Mouse (Mus musculus) CH12.LX (cell line): ENCODE measurements at regions not wholly inside any gene's neighbourhood (a gene's known extent, or its start where the extent isn't known, plus 50 kb on each side); places are given as distances from the start of the nearest gene placed in this dataset.

ENCODE experiments used
- DNase-seq: peaks from one replicate; pipeline ENCODE4 v3.0.0-alpha.2; 2013; ENCODE audit errors: extremely low read depth
- H3K27ac ChIP-seq: 2 replicates; pipeline ENCODE4 v1.5.1; 2012; ENCODE audit warnings: low read depth, mild to moderate bottlenecking, control low read depth, moderate library complexity; ENCODE audit not compliant: insufficient read depth
- H3K27me3 ChIP-seq: replicated peaks from 2 replicates; pipeline ENCODE3; 2012; ENCODE audit warnings: inconsistent platforms
- H3K36me3 ChIP-seq, 2 experiments: replicated peaks in 1 of 2; 2 replicates each; pipeline versions ENCODE3 to v1.6.1; 2012; ENCODE audit warnings: inconsistent platforms in 1 of 2, low read length in 1 of 2, mild to moderate bottlenecking in 1 of 2, mixed read lengths in 1 of 2, moderate library complexity in 1 of 2; ENCODE audit not compliant: control insufficient read depth in 1 of 2, insufficient read depth in 1 of 2
- H3K4me1 ChIP-seq, 2 experiments: 2 replicates each; pipeline ENCODE4 v1.6.1; 2012; ENCODE audit warnings: inconsistent platforms in 1 of 2, moderate library complexity in 1 of 2; ENCODE audit not compliant: insufficient read depth in 2 of 2, control insufficient read depth in 1 of 2
- H3K4me2 ChIP-seq: 2 replicates; pipeline ENCODE4 v1.6.1; 2012; ENCODE audit warnings: low read depth, mild to moderate bottlenecking, control low read depth; ENCODE audit not compliant: poor library complexity, insufficient read depth, severe bottlenecking
- H3K4me3 ChIP-seq, 3 experiments: fragments of 150-350 bp in 1 of 3; sonication (generic) in 1 of 3; replicated peaks in 1 of 3; 2 replicates each; pipeline versions ENCODE3 to v1.5.1; 2011 to 2012; ENCODE audit warnings: low read depth in 2 of 3, low read length in 2 of 3, mild to moderate bottlenecking in 2 of 3, moderate library complexity in 2 of 3, control low read depth in 1 of 3, improper control_type of control experiment in 1 of 3, inconsistent platforms in 1 of 3, mixed read lengths in 1 of 3; ENCODE audit not compliant: poor library complexity in 1 of 3
- H3K79me2 ChIP-seq: replicated peaks from 2 replicates; pipeline ENCODE4 v1.6.1; 2012; ENCODE audit warnings: mild to moderate bottlenecking, moderate library complexity; ENCODE audit not compliant: control insufficient read depth, poor library complexity, insufficient read depth, severe bottlenecking; ENCODE audit errors: extremely low read depth
- H3K9ac ChIP-seq: 2 replicates; pipeline ENCODE4 v1.6.1; 2012; ENCODE audit warnings: low read depth, mild to moderate bottlenecking, control low read depth, moderate library complexity; ENCODE audit not compliant: insufficient read depth
- H3K9me3 ChIP-seq: replicated peaks from 2 replicates; pipeline ENCODE3; 2012; ENCODE audit warnings: low read length, inconsistent platforms, mixed read lengths
- BHLHE40 ChIP-seq: IDR thresholded peaks from 2 replicates; pipeline ENCODE4 v1.6.1; 2011; ENCODE audit warnings: mild to moderate bottlenecking, low read depth, low read length, improper control_type of control experiment
- CHD1 ChIP-seq: IDR thresholded peaks from 2 replicates; pipeline ENCODE4 v1.6.1; 2012; ENCODE audit warnings: low read depth, low read length, improper control_type of control experiment, inconsistent platforms
- CTCF ChIP-seq, 2 experiments: IDR thresholded peaks in 1 of 2; conservative IDR thresholded peaks in 1 of 2; 2 replicates each; pipeline ENCODE4 v1.5.1; 2011 to 2012; ENCODE audit warnings: low read depth in 2 of 2, low read length in 2 of 2, improper control_type of control experiment in 1 of 2, inconsistent platforms in 1 of 2, mild to moderate bottlenecking in 1 of 2, moderate library complexity in 1 of 2
- ELF1 ChIP-seq: IDR thresholded peaks from 2 replicates; pipeline ENCODE4 v1.6.1; 2014; ENCODE audit warnings: low read depth, mild to moderate bottlenecking, inconsistent platforms, low read length, improper control_type of control experiment
- EP300 ChIP-seq: IDR thresholded peaks from 2 replicates; pipeline ENCODE4 v1.6.1; 2011; ENCODE audit warnings: low read length, improper control_type of control experiment
- GABPA ChIP-seq: IDR thresholded peaks from 2 replicates; pipeline ENCODE4 v1.6.1; 2012; ENCODE audit warnings: low read depth, low read length, improper control_type of control experiment, inconsistent platforms; ENCODE audit not compliant: insufficient replicate concordance
- IRF4 ChIP-seq: IDR thresholded peaks from 2 replicates; pipeline ENCODE4 v1.6.1; 2014; ENCODE audit warnings: low read depth, mild to moderate bottlenecking, inconsistent platforms, low read length, improper control_type of control experiment
- JUN ChIP-seq: IDR thresholded peaks from 2 replicates; pipeline ENCODE4 v1.6.1; 2011; ENCODE audit warnings: low read depth, mild to moderate bottlenecking, low read length, improper control_type of control experiment, moderate library complexity; ENCODE audit not compliant: insufficient read depth
- KAT2A ChIP-seq: IDR thresholded peaks from 2 replicates; pipeline ENCODE4 v1.6.1; 2012; ENCODE audit warnings: low read length, improper control_type of control experiment, inconsistent platforms; ENCODE audit not compliant: insufficient replicate concordance
- MAFK ChIP-seq: IDR thresholded peaks from 2 replicates; pipeline ENCODE4 v1.6.1; 2011; ENCODE audit warnings: low read length, improper control_type of control experiment; ENCODE audit not compliant: insufficient replicate concordance
- MAX ChIP-seq: IDR thresholded peaks from 2 replicates; pipeline ENCODE4 v1.6.1; 2011; ENCODE audit warnings: low read length, improper control_type of control experiment
- NELFE ChIP-seq: IDR thresholded peaks from 2 replicates; pipeline ENCODE4 v1.6.1; 2011; ENCODE audit warnings: low read depth, low read length, improper control_type of control experiment
- RAD21 ChIP-seq: IDR thresholded peaks from 2 replicates; pipeline ENCODE4 v1.6.1; 2011; ENCODE audit warnings: low read depth, mild to moderate bottlenecking, low read length, improper control_type of control experiment, moderate library complexity
- RCOR1 ChIP-seq: conservative IDR thresholded peaks from 2 replicates; pipeline ENCODE4 v1.6.1; 2012; ENCODE audit warnings: low read depth, mild to moderate bottlenecking, inconsistent platforms, low read length, improper control_type of control experiment
- SMC3 ChIP-seq: IDR thresholded peaks from 2 replicates; pipeline ENCODE4 v1.6.1; 2011; ENCODE audit warnings: low read depth, low read length, improper control_type of control experiment
- TBP ChIP-seq: conservative IDR thresholded peaks from 2 replicates; pipeline ENCODE4 v1.6.1; 2011; ENCODE audit warnings: low read depth, low read length, improper control_type of control experiment
- UBTF ChIP-seq: IDR thresholded peaks from 2 replicates; pipeline ENCODE4 v1.6.1; 2012; ENCODE audit warnings: low read depth, mild to moderate bottlenecking, inconsistent platforms, low read length, improper control_type of control experiment, moderate library complexity
- USF1 ChIP-seq: IDR thresholded peaks from 2 replicates; pipeline ENCODE4 v1.6.1; 2014; ENCODE audit warnings: low read depth, mild to moderate bottlenecking, inconsistent platforms, low read length, improper control_type of control experiment
- ZC3H11A ChIP-seq: IDR thresholded peaks from 2 replicates; pipeline ENCODE4 v1.6.1; 2012; ENCODE audit warnings: low read depth, mild to moderate bottlenecking, inconsistent platforms, low read length, improper control_type of control experiment
- ZMIZ1 ChIP-seq: IDR thresholded peaks from 2 replicates; pipeline ENCODE4 v1.6.1; 2012; ENCODE audit warnings: low read depth, mild to moderate bottlenecking, inconsistent platforms, low read length, improper control_type of control experiment
- dilution Hi-C: fragments of 300-500 bp; cut with MboI; formaldehyde crosslinking; loops from 2 replicates; pipeline ENCODE4 v1.14.3; 2020; ENCODE audit warnings: low sequenced_read_pairs; ENCODE audit not compliant: extremely low pct_unique_long_range_greater_than_20kb, extremely low pct_ligation_motif_present
- in situ Hi-C: fragments of 300-500 bp; cut with MboI; formaldehyde crosslinking; loops from 3 replicates; pipeline ENCODE4 v1.14.3; 2019; ENCODE audit warnings: low sequenced_read_pairs, low pct_ligation_motif_present, low pct_unique_long_range_greater_than_20kb, mixed read lengths

- H3K9ac ChIP-seq, result no peak overlapping the region
- no peak overlapping the region for H3K27ac ChIP-seq
- no peak for DNase-seq
- H3K79me2 ChIP-seq, result no peaks in the 10 kb centered on the region
- dilution Hi-C loops (no loop called here), in situ Hi-C loops (no loop called here)
- TF ChIP-seq IRF4 (no peak), ELF1 (no peak), UBTF (no peak), CHD1 (no peak), BHLHE40 (no peak), ZMIZ1 (no peak), USF1 (no peak)
- H3K4me1 ChIP-seq, result no peaks in the 10 kb centered on the region; a peak in 1 of 4 replicates
- no peaks in the 10 kb centered on the region for H3K27me3 ChIP-seq
- no peaks in the 10 kb centered on the region for H3K9me3 ChIP-seq
- H3K36me3 ChIP-seq, result no peaks in the 10 kb centered on the region
- H3K4me3 ChIP-seq, result no peak overlapping the region
- no peak overlapping the region for H3K4me2 ChIP-seq
Measured at GRCm38 (mm10) chr2:64860113-64860512, 164.7 kb downstream of the Grb14 start.

- dilution Hi-C loops (no loop called here), in situ Hi-C loops (no loop called here)
- DNase-seq, result peak; percentile 78
- no peaks in the 10 kb centered on the region for H3K9me3 ChIP-seq
- peaks cover 0 to 2% of the 10 kb centered on the region in 2 experiments; a peak in 1 of 4 replicates for H3K4me1 ChIP-seq
- H3K4me3 ChIP-seq, result no peak overlapping the region
- H3K27ac ChIP-seq, result no peak overlapping the region
- no peak overlapping the region for H3K9ac ChIP-seq
- no peaks in the 10 kb centered on the region for H3K36me3 ChIP-seq
- TF ChIP-seq JUN (no peak), GABPA (no peak), MAX (0 out of 2 replicates have a peak, but pooled peaks have one; percentile 20), EP300 (no peak), KAT2A (no peak), UBTF (no peak), TBP (no peak), RCOR1 (no peak), SMC3 (peak; percentile 79), RAD21 (peak; percentile 84), ZC3H11A (peak; percentile 7; the same call in 1 of the 2 replicates), NELFE (no peak), CHD1 (no peak), MAFK (no peak), IRF4 (no peak), CTCF (conservative IDR thresholded peaks at IDR 0.05 in 1 of 2, IDR thresholded peaks at IDR 0.05 in 1 of 2; ENCODE audit: low read depth in 2 of 2, low read length in 2 of 2) (peak; percentile 78 to 81)
- H3K79me2 ChIP-seq, result no peaks in the 10 kb centered on the region
- H3K4me2 ChIP-seq, result no peak overlapping the region; the same call in 1 of the 2 replicates
- no peaks in the 10 kb centered on the region for H3K27me3 ChIP-seq
Measured at GRCm38 (mm10) chr2:64853918-64854317, 170.9 kb downstream of the Grb14 start.
